Mouse (Mus musculus) embryonic facial prominence, embryonic 13.5 days (tissue): Measurements from ENCODE around the gene Arhgap23. TPM values are rescaled to one million over a fixed set of nuclear protein-coding genes. Genes with fewer than 3 reads are reported as not detected.

Source experiments
- ATAC-seq: fragments of 200-750 bp; cut with Nextera tagmentation; 2 replicates; pipeline ENCODE4 v1.8.0; 2017; ENCODE audit warnings: low read depth; ENCODE audit not compliant: insufficient number of reproducible peaks, insufficient read depth, low FRiP score, low TSS enrichment
- H3K27ac ChIP-seq: fragments of 300-500 bp; sonication (generic); 2 replicates; pipeline ENCODE4 v1.5.1; 2015; ENCODE audit warnings: moderate library complexity, mild to moderate bottlenecking, inconsistent platforms
- H3K27me3 ChIP-seq: fragments of 300-500 bp; sonication (generic); 2 replicates; pipeline ENCODE4 v1.6.1; 2015; ENCODE audit warnings: mild to moderate bottlenecking, inconsistent platforms
- H3K36me3 ChIP-seq: fragments of 300-500 bp; sonication (generic); 2 replicates; pipeline ENCODE4 v1.6.1; 2015; ENCODE audit warnings: mild to moderate bottlenecking, inconsistent platforms
- H3K4me1 ChIP-seq: fragments of 300-500 bp; sonication (generic); 2 replicates; pipeline ENCODE4 v1.6.1; 2015; ENCODE audit warnings: inconsistent platforms
- H3K4me2 ChIP-seq: fragments of 300-500 bp; sonication (generic); 2 replicates; pipeline ENCODE4 v1.6.1; 2015; ENCODE audit warnings: moderate library complexity, mild to moderate bottlenecking, inconsistent platforms
- H3K4me3 ChIP-seq: fragments of 300-500 bp; sonication (generic); 2 replicates; pipeline ENCODE4 v1.5.1; 2015; ENCODE audit warnings: mild to moderate bottlenecking, inconsistent platforms
- H3K9ac ChIP-seq: fragments of 300-500 bp; sonication (generic); 2 replicates; pipeline ENCODE4 v1.6.1; 2015; ENCODE audit warnings: mild to moderate bottlenecking, inconsistent platforms
- H3K9me3 ChIP-seq: fragments of 300-500 bp; sonication (generic); 2 replicates; pipeline ENCODE4 v1.6.1; 2016; ENCODE audit warnings: inconsistent platforms
- WGBS: fragments of 180-500 bp; shearing (Covaris S2); methylation state at CpG from one replicate; pipeline ENCODE4 v1.1.7; 2015; ENCODE audit warnings: mixed read lengths; 5-methylcytosine and 5-hydroxymethylcytosine counted together
- polyA plus RNA-seq: library from polyadenylated mRNA; unstranded; fragments of >200 nt; fragmentation: Nextera tagmentation; extraction: Ambion mirVana; gene quantifications from 2 replicates; pipeline ENCODE4 v1.2.1, GENCODE M21; 2015

Arhgap23 gene
- polyA plus RNA-seq, 1 experiment from 2014 or later = 8.4 TPM

DNA sequence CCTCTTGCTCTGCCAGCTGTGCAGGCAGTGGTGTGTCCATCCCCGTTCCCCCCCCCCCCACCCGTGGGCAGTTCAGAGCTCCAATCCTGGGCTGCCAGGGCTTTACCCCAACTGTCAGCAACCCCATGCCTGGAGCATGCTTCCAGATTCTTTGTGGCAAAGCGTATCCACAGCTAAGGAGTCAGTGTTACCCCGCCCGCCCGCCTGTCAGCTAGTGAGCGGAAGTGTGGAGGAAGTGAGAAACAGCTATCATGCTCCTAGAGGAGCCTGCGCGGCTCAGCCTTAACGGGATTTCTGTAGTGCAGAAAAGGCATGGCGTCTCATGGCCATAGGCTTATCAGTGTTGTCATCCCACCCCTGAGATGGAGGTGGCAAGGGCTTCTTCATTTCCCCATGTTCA, 21.2 kb upstream of the Arhgap23 start:
- peaks cover 81% of the 10 kb centered on the region for H3K36me3 ChIP-seq
- no peak for ATAC-seq

DNA sequence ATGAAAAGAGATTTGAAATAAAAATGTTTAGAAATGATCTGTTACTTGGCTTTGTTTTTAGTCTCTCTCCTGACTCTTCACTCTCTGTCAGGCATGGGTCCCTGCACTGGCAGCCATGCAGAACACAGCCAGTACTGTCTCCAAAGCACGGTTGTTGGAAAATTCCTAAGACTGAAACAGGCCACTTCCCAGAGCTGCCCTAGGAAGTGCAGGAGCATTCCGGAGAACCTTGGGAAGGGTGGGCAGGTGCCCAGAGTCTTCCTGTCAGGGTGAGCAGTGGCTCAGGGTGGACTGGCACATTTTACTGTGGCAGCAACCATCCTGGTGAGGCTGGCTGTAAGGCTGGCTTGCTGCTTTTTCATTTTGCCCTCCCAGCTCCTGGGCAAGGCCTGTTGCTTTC, 16.8 kb upstream of the Arhgap23 start:
- H3K9ac ChIP-seq = no peak overlapping the region
- WGBS = 81% methylated on average over 2 of the region's 2 CpGs
- no peaks in the 10 kb centered on the region; the same call in 1 of the 2 replicates for H3K27me3 ChIP-seq
- no peak for ATAC-seq
- H3K27ac ChIP-seq = 0 out of 2 replicates have a peak overlapping the region, but pooled peaks have one; percentile 12
- H3K4me2 ChIP-seq = no peak overlapping the region
- no peaks in the 10 kb centered on the region for H3K9me3 ChIP-seq
- H3K4me3 ChIP-seq = no peak overlapping the region
- H3K4me1 ChIP-seq = peaks cover 8% of the 10 kb centered on the region
- H3K36me3 ChIP-seq = peaks cover 39% of the 10 kb centered on the region

More for the DNA sequence above, 21.2 kb upstream of the Arhgap23 start:
- peaks cover 8% of the 10 kb centered on the region for H3K4me1 ChIP-seq
- 79% methylated on average over 11 of the region's 11 CpGs for WGBS
- H3K27me3 ChIP-seq = no peaks in the 10 kb centered on the region
- H3K9ac ChIP-seq = no peak overlapping the region
- H3K4me3 ChIP-seq = no peak overlapping the region
- no peak overlapping the region for H3K4me2 ChIP-seq
- no peak overlapping the region for H3K27ac ChIP-seq
- H3K9me3 ChIP-seq = no peaks in the 10 kb centered on the region

DNA sequence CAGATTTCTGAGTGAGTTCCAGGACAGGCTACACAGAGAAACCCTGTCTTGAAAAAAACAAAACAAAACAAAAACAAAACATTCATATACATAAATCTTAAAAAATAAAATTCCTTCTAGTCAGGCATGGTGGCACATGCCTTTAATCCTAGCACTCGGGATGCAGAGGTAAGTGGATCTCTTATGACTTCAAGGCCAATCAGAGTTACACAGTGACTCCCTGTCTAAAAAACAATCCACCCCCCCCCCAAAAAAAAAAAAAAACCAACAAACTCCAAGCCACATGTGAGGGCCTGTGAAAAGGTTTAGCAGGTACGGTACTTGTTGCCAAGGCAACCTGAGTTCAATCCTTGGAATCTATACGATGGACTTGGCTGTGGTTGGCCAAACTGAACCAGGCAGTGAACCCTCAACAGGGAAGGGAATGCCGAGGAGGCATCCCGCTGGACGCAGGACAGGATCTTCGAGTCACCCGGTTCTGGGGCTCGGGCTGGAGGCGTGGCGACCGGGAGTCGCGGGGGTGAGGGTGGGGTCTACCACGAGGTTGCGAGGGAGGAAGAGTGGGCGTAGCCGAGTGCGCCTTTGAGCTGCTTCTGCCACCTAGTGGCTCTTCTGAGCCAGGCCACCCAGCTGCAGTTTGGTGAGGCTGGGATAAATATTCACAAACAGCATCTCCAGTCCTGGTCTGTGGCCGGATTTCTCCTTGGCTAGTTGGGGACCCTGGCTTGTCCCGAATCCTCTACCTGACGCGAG, 15.2 kb upstream of the Arhgap23 start:
- Histone ChIP-seq H3K4me2 (peak overlapping the region; percentile 71), H3K36me3 (peaks cover 25% of the 10 kb centered on the region), H3K9me3 (no peaks in the 10 kb centered on the region), H3K27me3 (peaks cover 1% of the 10 kb centered on the region), H3K9ac (no peak overlapping the region), H3K4me3 (peak overlapping the region; percentile 43), H3K4me1 (peaks cover 14% of the 10 kb centered on the region), H3K27ac (no peak overlapping the region)
- 2% methylated on average over 23 of the region's 23 CpGs for WGBS
- 0 out of 2 replicates have a peak, but pooled peaks have one; percentile 26 for ATAC-seq

DNA sequence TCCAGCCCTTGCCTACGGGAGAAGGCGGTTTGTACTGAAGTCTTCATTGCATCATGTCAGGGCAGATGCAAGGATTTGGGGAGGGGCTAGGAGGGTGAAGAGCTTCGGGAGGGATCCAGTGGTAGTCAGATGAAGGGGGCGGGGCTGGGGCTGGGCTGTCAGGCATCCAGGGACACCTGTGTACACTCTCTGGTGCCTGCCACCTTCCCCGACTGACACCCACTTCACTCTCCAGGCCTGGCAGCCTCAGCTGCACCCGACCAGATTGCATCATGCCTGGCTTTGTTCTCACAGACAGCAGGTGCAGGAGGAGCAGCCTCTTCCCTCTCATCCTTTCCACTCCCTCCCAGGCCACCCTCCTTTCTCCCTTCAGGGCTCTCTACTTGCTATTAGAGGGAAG, 14.3 kb upstream of the Arhgap23 start:
- no peak for ATAC-seq
- Histone ChIP-seq H3K4me1 (peaks cover 24% of the 10 kb centered on the region), H3K27ac (no peak overlapping the region), H3K4me3 (no peak overlapping the region), H3K27me3 (peaks cover 10% of the 10 kb centered on the region), H3K9ac (no peak overlapping the region), H3K9me3 (no peaks in the 10 kb centered on the region), H3K36me3 (peaks cover 15% of the 10 kb centered on the region), H3K4me2 (peak overlapping the region; percentile 71)
- WGBS = 20% methylated on average over 6 of the region's 6 CpGs

DNA sequence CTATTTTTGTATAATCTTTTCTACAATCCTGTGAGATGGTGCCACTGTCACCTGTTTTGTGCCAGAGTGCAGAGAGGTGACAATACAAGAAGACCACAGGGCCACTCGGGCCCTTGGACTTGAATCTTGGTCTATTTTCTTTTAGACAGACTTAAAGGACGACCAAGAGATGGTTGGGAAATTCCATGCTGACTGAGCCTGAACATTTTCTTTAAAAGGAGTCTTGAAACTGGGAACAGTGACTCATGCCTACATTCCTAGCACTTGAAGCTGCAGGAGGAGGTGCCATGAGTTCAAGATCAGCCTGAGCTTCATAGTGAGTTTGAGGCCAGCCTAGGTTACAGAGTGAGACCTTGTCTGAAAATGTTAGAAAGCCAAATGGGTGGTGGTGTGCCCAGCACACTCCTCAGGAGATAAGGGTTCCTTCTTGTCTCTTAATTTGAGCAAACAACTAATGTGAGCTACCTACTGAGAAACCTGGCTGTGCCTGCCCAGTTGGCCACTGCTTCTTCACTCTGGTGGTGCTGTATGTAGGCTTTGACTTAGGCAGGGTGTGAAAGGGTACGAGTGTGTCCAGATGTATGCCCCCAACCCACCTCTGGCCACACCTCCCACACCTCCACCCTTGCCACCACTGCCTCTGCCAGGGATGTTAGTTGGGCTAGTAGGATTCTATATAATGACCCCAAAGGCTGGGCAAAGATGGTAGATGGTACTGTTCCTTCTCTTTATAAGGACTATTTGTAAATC, 13.5 kb upstream of the Arhgap23 start:
- peaks cover 7% of the 10 kb centered on the region; the same call in 1 of the 2 replicates for H3K36me3 ChIP-seq
- no peak overlapping the region for H3K9ac ChIP-seq
- WGBS = 78% methylated on average over 3 of the region's 3 CpGs
- ATAC-seq = no peak
- H3K4me3 ChIP-seq = no peak overlapping the region
- H3K4me1 ChIP-seq = peaks cover 31% of the 10 kb centered on the region
- H3K27me3 ChIP-seq = peaks cover 10% of the 10 kb centered on the region
- H3K9me3 ChIP-seq = no peaks in the 10 kb centered on the region
- no peak overlapping the region for H3K27ac ChIP-seq
- no peak overlapping the region for H3K4me2 ChIP-seq

DNA sequence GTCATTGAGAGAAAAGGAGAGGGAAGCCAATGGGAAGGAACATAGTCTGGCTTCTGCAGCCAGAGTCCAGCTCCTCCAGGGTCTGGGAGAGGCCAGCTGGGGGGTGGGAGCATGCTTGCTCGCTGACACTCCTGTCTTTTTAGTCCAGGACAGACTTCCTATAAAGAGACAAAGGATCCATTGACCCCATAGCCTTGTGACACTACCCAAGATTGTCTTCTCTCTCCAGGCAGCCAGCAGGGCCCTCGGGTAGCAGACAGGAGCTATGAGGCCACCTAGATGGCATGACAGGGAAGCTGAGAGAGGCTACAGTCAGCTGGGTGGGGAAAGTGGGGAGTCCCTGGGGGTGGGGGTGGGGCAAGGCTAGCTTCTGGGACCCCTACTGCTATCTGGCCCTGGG, 12.6 kb upstream of the Arhgap23 start:
- H3K9me3 ChIP-seq = no peaks in the 10 kb centered on the region
- H3K36me3 ChIP-seq = peaks cover 7% of the 10 kb centered on the region; the same call in 1 of the 2 replicates
- H3K4me2 ChIP-seq = no peak overlapping the region
- H3K9ac ChIP-seq = no peak overlapping the region
- no peak overlapping the region for H3K27ac ChIP-seq
- H3K4me3 ChIP-seq = no peak overlapping the region
- H3K27me3 ChIP-seq = peaks cover 15% of the 10 kb centered on the region
- H3K4me1 ChIP-seq = peaks cover 38% of the 10 kb centered on the region
- no peak for ATAC-seq
- 13% methylated on average over 2 of the region's 2 CpGs for WGBS

DNA sequence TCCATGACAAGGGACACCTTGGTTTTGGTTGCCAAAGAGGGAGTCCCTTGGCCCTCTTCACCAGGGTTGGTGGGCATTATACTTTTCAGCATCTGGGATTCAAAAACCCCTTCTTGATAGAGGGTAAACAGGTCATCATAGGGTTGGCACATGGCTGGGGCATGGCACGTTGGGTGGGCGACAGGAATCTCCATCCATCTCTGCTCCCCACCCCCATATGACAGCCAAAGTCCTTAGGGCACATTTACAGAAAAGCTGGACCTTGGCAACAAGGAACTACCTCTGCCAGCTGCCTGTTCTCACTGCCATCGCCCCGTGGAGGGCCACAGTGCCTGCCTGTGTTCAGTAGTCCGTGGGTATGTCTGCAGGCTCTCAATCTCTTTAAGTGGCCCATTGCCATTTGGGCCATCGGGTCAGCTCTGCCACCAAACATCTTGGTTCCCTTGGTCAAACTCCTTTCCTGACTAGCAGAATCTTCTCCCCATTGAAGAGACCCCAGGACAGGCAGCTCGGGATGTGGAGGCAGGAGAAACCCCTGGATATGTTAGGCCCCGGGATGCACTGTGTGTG, 11.6 kb upstream of the Arhgap23 start:
- Histone ChIP-seq H3K9ac (0 out of 2 replicates have a peak overlapping the region, but pooled peaks have one; percentile 69), H3K9me3 (no peaks in the 10 kb centered on the region), H3K27ac (peak overlapping the region; percentile 28; the same call in 1 of the 2 replicates), H3K27me3 (peaks cover 15% of the 10 kb centered on the region), H3K4me1 (peaks cover 42% of the 10 kb centered on the region), H3K4me2 (peak overlapping the region; percentile 96), H3K36me3 (peaks cover 4% of the 10 kb centered on the region; the same call in 1 of the 2 replicates), H3K4me3 (peak overlapping the region; percentile 60)
- WGBS = 32% methylated on average over 8 of the region's 8 CpGs
- no peak for ATAC-seq

DNA sequence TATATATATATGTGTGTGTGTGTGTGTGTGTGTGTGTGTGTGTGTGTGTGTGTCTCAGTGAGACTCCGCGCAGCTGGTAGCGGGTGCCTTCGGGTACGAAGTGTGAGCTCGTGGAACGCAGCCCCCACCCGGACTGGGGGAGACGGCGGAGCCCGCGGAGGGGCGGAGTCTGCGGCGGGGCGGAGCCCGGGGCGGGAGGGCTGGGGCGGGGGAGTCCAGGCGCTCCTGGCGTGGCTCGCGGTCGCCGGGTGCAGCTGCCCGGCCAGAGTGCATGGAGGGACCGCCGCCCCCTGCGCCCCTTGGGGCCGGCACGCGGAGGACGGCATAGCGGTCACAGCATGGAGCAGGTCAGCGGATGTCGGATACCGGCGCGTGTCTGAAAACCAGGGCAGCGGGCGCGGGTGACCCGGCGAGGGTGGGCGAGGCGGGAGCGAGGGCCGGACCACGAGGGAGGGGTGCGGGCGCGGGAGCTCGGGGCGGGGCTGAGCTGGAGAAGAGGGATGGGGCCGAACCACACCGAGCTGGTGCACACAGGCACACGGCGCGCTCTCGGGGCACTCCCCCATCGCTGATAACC, 11.1 kb upstream of the Arhgap23 start:
- under 1% methylated on average over 50 of the region's 61 CpGs for WGBS
- peaks cover 42% of the 10 kb centered on the region for H3K4me1 ChIP-seq
- 0 out of 2 replicates have a peak, but pooled peaks cover under 1% of the 10 kb centered on the region for H3K36me3 ChIP-seq
- peak overlapping the region; percentile 44; the same call in 1 of the 2 replicates for H3K27ac ChIP-seq
- peak; percentile 44 for ATAC-seq
- H3K4me3 ChIP-seq = peak overlapping the region; percentile 60
- H3K9me3 ChIP-seq = no peaks in the 10 kb centered on the region
- H3K27me3 ChIP-seq = peaks cover 15% of the 10 kb centered on the region
- peak overlapping the region; percentile 69 for H3K9ac ChIP-seq
- H3K4me2 ChIP-seq = peak overlapping the region; percentile 96

DNA sequence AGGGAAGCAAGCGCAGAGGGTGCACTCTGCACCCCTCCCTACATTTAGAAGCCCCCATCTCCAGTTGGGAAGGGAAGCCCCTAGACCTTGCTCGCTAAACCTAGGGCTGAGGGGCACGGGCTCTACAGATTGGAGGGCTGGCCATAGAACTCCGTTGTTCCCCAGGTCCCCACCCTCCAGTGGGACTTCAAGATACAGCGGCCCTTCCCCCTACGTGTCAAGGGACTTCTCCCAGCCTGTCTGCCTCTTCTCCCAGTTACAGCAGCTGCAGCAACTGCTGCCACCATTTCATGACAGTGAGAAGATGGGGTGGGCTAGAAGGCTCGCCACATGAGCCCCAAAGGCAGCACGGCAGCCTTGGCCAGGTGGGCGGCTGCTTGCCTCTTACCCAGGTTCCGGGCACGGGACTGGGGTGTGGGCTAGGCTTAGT, 10.6 kb upstream of the Arhgap23 start:
- Histone ChIP-seq H3K27ac (peak overlapping the region; percentile 44; the same call in 1 of the 2 replicates), H3K36me3 (no peaks in the 10 kb centered on the region), H3K9me3 (no peaks in the 10 kb centered on the region), H3K4me2 (peak overlapping the region; percentile 96), H3K9ac (peak overlapping the region; percentile 69), H3K27me3 (peaks cover 15% of the 10 kb centered on the region), H3K4me3 (peak overlapping the region; percentile 60), H3K4me1 (peaks cover 42% of the 10 kb centered on the region)
- 3% methylated on average over 11 of the region's 11 CpGs for WGBS
- peak; percentile 11; the same call in 1 of the 2 replicates for ATAC-seq

DNA sequence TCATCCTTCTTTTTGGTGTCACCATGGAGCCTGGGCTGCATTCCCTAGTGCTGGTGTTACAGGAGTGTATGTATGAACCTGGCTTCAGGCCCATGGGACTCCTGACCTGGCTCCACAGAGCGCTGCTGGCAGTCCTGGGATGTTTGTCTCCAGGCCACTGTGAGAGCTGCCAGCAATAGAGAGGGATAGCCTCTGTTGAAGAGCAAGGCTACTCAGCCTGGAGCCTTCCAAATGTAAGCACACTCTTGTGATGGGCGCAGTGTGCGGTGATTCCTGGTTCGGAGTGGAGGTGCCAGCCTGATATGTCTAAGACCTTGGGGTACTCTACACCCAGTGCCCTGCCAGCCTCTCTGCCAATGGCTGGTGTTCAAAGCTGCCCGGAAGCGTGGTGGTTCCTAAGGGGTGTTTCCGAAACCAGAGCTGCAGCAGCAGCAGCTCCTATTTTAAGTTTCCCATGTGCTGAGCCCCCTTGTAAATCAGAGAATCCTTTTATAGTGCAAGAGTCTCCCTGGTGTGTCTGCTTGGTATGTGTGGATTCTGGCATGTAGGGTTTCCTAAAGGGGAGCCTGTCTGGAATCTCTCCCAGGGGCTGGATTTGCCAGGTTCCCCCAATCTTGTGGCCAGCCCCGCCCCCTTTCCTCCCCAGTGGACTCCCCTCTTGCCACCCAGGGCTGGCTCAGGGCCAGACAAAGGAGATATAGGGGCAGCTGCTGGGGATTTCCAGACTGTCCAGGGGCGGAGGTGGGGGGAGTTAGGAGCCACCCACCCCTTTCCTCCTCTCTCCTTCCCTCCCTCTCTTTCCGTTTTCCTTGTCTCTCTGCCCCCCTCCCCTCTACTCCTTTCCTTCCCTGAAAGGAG, 9.0 kb upstream of the Arhgap23 start:
- peaks cover 15% of the 10 kb centered on the region for H3K27me3 ChIP-seq
- H3K4me1 ChIP-seq = peaks cover 37% of the 10 kb centered on the region
- 42% methylated on average over 10 of the region's 10 CpGs for WGBS
- peak overlapping the region; percentile 96 for H3K4me2 ChIP-seq
- no peak; the same call in 1 of the 2 replicates for ATAC-seq
- H3K9me3 ChIP-seq = no peaks in the 10 kb centered on the region
- no peaks in the 10 kb centered on the region for H3K36me3 ChIP-seq
- 0 out of 2 replicates have a peak overlapping the region, but pooled peaks have one; percentile 16 for H3K4me3 ChIP-seq
- H3K9ac ChIP-seq = peak overlapping the region; percentile 46; the same call in 1 of the 2 replicates
- H3K27ac ChIP-seq = peak overlapping the region; percentile 80
